Mouse (Mus musculus): ENCODE data around the gene Olig1.

- TF ChIP-seq CTCF (IDR thresholded peaks at IDR 0.05; ENCODE audit: low read depth): no peak
- no peak for TF ChIP-seq EP300 (IDR thresholded peaks at IDR 0.05; ENCODE audit: low read depth)
Measured at GRCm38 (mm10) chr16:91229072-91229348, 40.6 kb upstream of the Olig1 start.

All from liver, postnatal 0 days (tissue).